Mouse (Mus musculus) embryonic fibroblast, embryonic 13.5 days (primary cell): ENCODE measurements around the gene Icam4. TPM values are rescaled to one million over a fixed set of nuclear protein-coding genes. Genes with fewer than 3 reads are reported as not detected.
A peak's percentile ranks its signal among the peaks of the same experiment; 100 is the strongest.

Experiments
- H3K27ac ChIP-seq: 2 replicates; pipeline ENCODE4 v1.5.1; 2012; ENCODE audit warnings: low read length, control low read depth, inconsistent platforms; ENCODE audit not compliant: insufficient read depth
- H3K4me1 ChIP-seq: 2 replicates; pipeline ENCODE4 v1.6.1; 2011; ENCODE audit warnings: low read length; ENCODE audit not compliant: control insufficient read depth, insufficient read depth
- H3K4me3 ChIP-seq: 2 replicates; pipeline ENCODE4 v1.5.1; 2011; ENCODE audit warnings: mild to moderate bottlenecking, control low read depth, low read length; ENCODE audit not compliant: insufficient read depth
- CTCF ChIP-seq: IDR thresholded peaks from 2 replicates; pipeline ENCODE4 v1.5.1; 2011; ENCODE audit warnings: mild to moderate bottlenecking, control low read depth, low read length, moderate library complexity, borderline replicate concordance; ENCODE audit not compliant: insufficient read depth
- POLR2A ChIP-seq: IDR thresholded peaks from 2 replicates; pipeline ENCODE4 v1.6.1; 2011; ENCODE audit warnings: low read depth, mild to moderate bottlenecking, control low read depth, low read length, moderate library complexity
- polyA plus RNA-seq: library from polyadenylated mRNA; stranded (reverse); fragments of >200 nt; gene quantifications from 2 replicates; pipeline ENCODE4 v1.2.4, GENCODE M21; 2011; ENCODE audit warnings: low read depth; ENCODE audit not compliant: missing spikeins, insufficient read length

Gene Icam4
- polyA plus RNA-seq: not detected in 2 replicates

GRCm38 (mm10) chr9:21029291-21030054 lies at the start of gene Icam4:
Gene Icam4 (plus strand): TSS chr9:21029373.
- no peaks in the 10 kb centered on the region for H3K4me1 ChIP-seq
- no peak within 1 kb of the TSS for H3K4me3 ChIP-seq
- TF ChIP-seq POLR2A: no peak
- TF ChIP-seq CTCF: peak; percentile 68
- no peak within 1 kb of the TSS for H3K27ac ChIP-seq

- no peak for TF ChIP-seq POLR2A
- TF ChIP-seq CTCF: no peak
- H3K4me1 ChIP-seq: peaks cover 2% of the 10 kb centered on the region; the same call in 1 of the 2 replicates
- no peak overlapping the region for H3K4me3 ChIP-seq
- no peak overlapping the region for H3K27ac ChIP-seq
Measured at GRCm38 (mm10) chr9:20979769-20980168, 49.4 kb upstream of the Icam4 start.

GRCm38 (mm10) chr9:20982171-20982570 lies 47.0 kb upstream of the Icam4 start:
- Histone ChIP-seq H3K4me1 (peaks cover 2% of the 10 kb centered on the region; the same call in 1 of the 2 replicates), H3K27ac (no peak overlapping the region), H3K4me3 (no peak overlapping the region)
- TF ChIP-seq POLR2A (no peak), CTCF (no peak)

GRCm38 (mm10) chr9:20983169-20983568 lies 46.0 kb upstream of the Icam4 start:
- Histone ChIP-seq H3K4me1 (0 out of 2 replicates have a peak, but pooled peaks cover 2% of the 10 kb centered on the region), H3K4me3 (no peak overlapping the region), H3K27ac (no peak overlapping the region)
- TF ChIP-seq CTCF (no peak), POLR2A (no peak)

GRCm38 (mm10) chr9:20986952-20987686 lies 42.1 kb upstream of the Icam4 start:
- Histone ChIP-seq H3K27ac (no peak overlapping the region), H3K4me3 (no peak overlapping the region), H3K4me1 (no peaks in the 10 kb centered on the region)
- TF ChIP-seq POLR2A: no peak
- TF ChIP-seq CTCF: no peak

GRCm38 (mm10) chr9:20987953-20988352 lies 41.2 kb upstream of the Icam4 start:
- TF ChIP-seq CTCF (no peak), POLR2A (no peak)
- Histone ChIP-seq H3K4me3 (no peak overlapping the region), H3K27ac (no peak overlapping the region), H3K4me1 (no peaks in the 10 kb centered on the region)

GRCm38 (mm10) chr9:20990861-20991260 lies 38.3 kb upstream of the Icam4 start:
- H3K4me3 ChIP-seq: no peak overlapping the region
- H3K27ac ChIP-seq: no peak overlapping the region
- no peak for TF ChIP-seq CTCF
- no peak for TF ChIP-seq POLR2A

GRCm38 (mm10) chr9:20991587-20991986 lies 37.6 kb upstream of the Icam4 start:
- Histone ChIP-seq H3K27ac (no peak overlapping the region), H3K4me3 (no peak overlapping the region), H3K4me1 (no peaks in the 10 kb centered on the region)
- TF ChIP-seq POLR2A (no peak), CTCF (no peak)

More at GRCm38 (mm10) chr9:20990861-20991260, 38.3 kb upstream of the Icam4 start:
- no peaks in the 10 kb centered on the region for H3K4me1 ChIP-seq

GRCm38 (mm10) chr9:20993165-20993898 lies 35.8 kb upstream of the Icam4 start:
- H3K27ac ChIP-seq: no peak overlapping the region
- H3K4me1 ChIP-seq: no peaks in the 10 kb centered on the region
- no peak overlapping the region for H3K4me3 ChIP-seq
- no peak for TF ChIP-seq CTCF
- no peak for TF ChIP-seq POLR2A

GRCm38 (mm10) chr9:20995069-20995468 lies 34.1 kb upstream of the Icam4 start:
- H3K4me3 ChIP-seq: no peak overlapping the region
- H3K27ac ChIP-seq: no peak overlapping the region
- no peaks in the 10 kb centered on the region for H3K4me1 ChIP-seq
- TF ChIP-seq POLR2A (no peak), CTCF (no peak)
